Mouse (Mus musculus) hindbrain, postnatal 0 days (tissue): ENCODE measurements at regions not wholly inside any gene's neighbourhood (a gene's known extent, or its start where the extent isn't known, plus 50 kb on each side); places are given as distances from the start of the nearest gene placed in this dataset.

ENCODE experiments used
- ATAC-seq: fragments of 200-750 bp; cut with Nextera tagmentation; 2 replicates; pipeline ENCODE4 v1.8.0; 2017; ENCODE audit warnings: mild to moderate bottlenecking, moderate TSS enrichment, moderate library complexity
- DNase-seq: peaks from one replicate; pipeline ENCODE4 v3.0.0-alpha.2; 2015; ENCODE audit warnings: low spot score
- H3K27ac ChIP-seq: fragments of 300-500 bp; sonication (generic); 2 replicates; pipeline ENCODE4 v1.5.1; 2014; ENCODE audit warnings: mild to moderate bottlenecking
- H3K27me3 ChIP-seq: fragments of 300-500 bp; sonication (generic); 2 replicates; pipeline ENCODE4 v1.6.1; 2014; ENCODE audit warnings: low read length, mixed read lengths; ENCODE audit not compliant: insufficient read depth
- H3K36me3 ChIP-seq: fragments of 300-500 bp; sonication (generic); 2 replicates; pipeline ENCODE4 v1.6.1; 2014; ENCODE audit warnings: low read length, mixed read lengths; ENCODE audit not compliant: insufficient read depth
- H3K4me1 ChIP-seq: fragments of 300-500 bp; sonication (generic); 2 replicates; pipeline ENCODE4 v1.6.1; 2014; ENCODE audit warnings: antibody characterized with exemption, low read length, mixed read lengths; ENCODE audit not compliant: insufficient read depth
- H3K4me2 ChIP-seq: fragments of 300-500 bp; sonication (generic); 2 replicates; pipeline ENCODE4 v1.6.1; 2014; ENCODE audit warnings: low read depth, mild to moderate bottlenecking, low read length, moderate library complexity, mixed read lengths
- H3K4me3 ChIP-seq: fragments of 300-500 bp; sonication (generic); 2 replicates; pipeline ENCODE4 v1.5.1; 2014; ENCODE audit warnings: low read length
- H3K9ac ChIP-seq: fragments of 300-500 bp; sonication (generic); replicated peaks from 2 replicates; pipeline ENCODE4 v1.6.1; 2014; ENCODE audit warnings: mild to moderate bottlenecking, low read length, moderate library complexity, mixed read lengths
- H3K9me3 ChIP-seq: fragments of 300-500 bp; sonication (generic); 2 replicates; pipeline ENCODE4 v1.6.1; 2016; ENCODE audit warnings: low read length, mixed read lengths
- CTCF ChIP-seq: IDR thresholded peaks from 2 replicates; pipeline ENCODE4 v1.5.1; 2016; ENCODE audit warnings: antibody characterized with exemption, control low read depth, low read depth
- WGBS: fragments of 180-500 bp; shearing (Covaris S2); extraction: QIAGEN DNeasy Blood & Tissue Kit; methylation state at CpG from one replicate; pipeline ENCODE4 v1.1.7; 2014; 5-methylcytosine and 5-hydroxymethylcytosine counted together

DNA sequence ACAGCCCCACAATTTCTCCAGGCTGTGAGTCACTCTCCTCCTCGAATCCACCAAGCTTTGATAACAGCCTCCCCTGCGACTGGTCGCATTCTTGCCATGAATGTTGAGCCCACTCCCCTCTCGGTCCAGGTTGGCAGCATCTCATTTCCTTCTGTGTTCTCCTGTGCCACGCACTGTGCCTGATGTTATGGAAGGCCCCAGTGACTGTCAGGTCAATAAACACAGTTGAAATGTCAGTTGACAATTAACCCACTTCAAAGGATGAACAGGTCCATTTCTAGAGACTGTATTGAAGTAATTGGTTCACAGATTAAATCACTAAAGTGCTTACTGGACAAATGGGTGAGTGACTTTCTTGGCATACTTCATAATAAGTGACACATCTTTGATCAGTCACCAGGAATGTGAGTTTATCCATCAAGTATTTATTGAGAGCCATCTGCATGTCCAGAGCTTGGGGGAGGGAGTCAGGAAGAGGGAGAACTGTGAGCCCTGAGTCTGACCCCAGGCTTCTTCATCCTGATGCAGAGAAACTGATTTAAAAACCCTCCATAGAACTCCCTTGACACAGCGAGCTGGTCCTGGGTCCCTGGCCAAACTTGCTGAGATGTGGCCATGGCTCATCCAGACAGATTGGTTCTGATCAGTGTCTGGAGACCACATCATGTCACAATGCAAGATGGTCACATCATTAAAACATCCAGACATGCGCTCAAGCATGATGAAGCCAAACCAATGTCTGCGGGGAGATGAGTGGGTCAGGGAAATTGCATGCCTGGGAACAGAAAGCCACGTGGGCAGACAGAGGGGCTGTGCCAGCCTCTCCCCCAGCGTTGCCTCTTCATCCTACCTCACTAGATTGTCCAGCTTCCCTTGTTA, 560.7 kb downstream of the Bnc2 start:
- Histone ChIP-seq H3K36me3 (no peaks in the 10 kb centered on the region), H3K27me3 (no peaks in the 10 kb centered on the region), H3K27ac (no peak overlapping the region), H3K9me3 (no peaks in the 10 kb centered on the region), H3K4me2 (no peak overlapping the region), H3K4me3 (no peak overlapping the region), H3K4me1 (no peaks in the 10 kb centered on the region), H3K9ac (no peak overlapping the region)
- ATAC-seq (no peak), DNase-seq (no peak)
- WGBS, result 67% methylated on average over 10 of the region's 10 CpGs
- TF ChIP-seq CTCF, result no peak

DNA sequence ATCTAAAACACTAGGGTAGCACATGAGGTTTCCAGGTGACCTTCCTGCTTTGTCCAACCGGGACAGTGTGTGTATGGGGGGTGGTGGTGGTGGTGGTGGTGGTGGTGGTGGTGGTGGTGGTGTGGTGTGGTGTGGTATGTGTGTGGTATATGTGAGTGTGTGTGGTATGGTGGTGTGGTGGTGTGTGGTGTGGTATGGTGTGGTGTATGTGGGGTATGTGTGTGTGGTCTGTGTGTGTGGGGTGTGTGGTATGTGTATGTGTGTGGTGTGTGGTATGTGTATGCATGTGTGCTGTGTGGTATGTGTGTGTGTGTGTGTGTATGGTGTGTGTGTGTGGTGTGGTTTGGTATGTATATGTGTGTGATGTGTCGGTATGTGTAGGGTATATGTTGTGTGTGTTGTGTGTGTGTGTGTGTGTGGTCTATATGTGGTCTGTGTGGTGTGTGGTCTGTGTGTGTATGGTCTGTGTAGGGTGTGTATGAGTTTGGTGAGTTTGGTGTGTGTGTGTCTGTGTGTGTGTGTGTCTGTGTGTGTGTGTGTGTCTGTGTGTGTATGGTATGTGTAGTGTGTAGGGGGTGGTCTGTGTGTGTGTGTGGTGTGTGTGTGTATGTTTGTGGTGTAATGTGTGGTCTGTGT, 556.7 kb downstream of the Bnc2 start:
- no peak for DNase-seq
- Histone ChIP-seq H3K27ac (no peak overlapping the region), H3K4me2 (no peak overlapping the region), H3K27me3 (no peaks in the 10 kb centered on the region), H3K9me3 (no peaks in the 10 kb centered on the region), H3K9ac (no peak overlapping the region), H3K36me3 (no peaks in the 10 kb centered on the region), H3K4me3 (no peak overlapping the region), H3K4me1 (no peaks in the 10 kb centered on the region)
- no peak for ATAC-seq
- no peak for TF ChIP-seq CTCF
- WGBS, result 89% methylated on average over 2 of the region's 2 CpGs

DNA sequence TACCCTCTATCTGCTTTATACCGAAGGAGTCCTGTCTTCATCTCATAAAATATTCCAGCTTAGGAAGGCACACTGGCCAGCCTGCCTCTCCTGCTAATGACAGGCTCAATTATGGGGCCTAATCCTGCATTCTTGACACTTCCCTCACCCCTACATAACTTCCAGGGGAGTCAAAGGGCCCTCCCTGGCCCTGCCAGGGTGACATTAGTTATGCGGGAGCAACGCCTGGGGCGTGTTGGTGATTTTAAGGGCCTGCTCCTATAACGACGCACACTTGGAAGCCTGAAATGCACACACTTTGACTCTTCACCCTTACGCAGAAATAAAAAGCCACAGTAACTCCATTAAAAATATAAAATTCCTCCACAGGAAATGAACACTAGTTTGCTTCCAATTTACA, 555.5 kb downstream of the Bnc2 start:
- Histone ChIP-seq H3K9ac (no peak overlapping the region), H3K27me3 (no peaks in the 10 kb centered on the region), H3K4me2 (no peak overlapping the region), H3K27ac (no peak overlapping the region), H3K9me3 (no peaks in the 10 kb centered on the region), H3K36me3 (no peaks in the 10 kb centered on the region), H3K4me1 (no peaks in the 10 kb centered on the region), H3K4me3 (no peak overlapping the region)
- TF ChIP-seq CTCF, result no peak
- 42% methylated on average over 7 of the region's 7 CpGs for WGBS
- DNase-seq, result no peak
- no peak for ATAC-seq

DNA sequence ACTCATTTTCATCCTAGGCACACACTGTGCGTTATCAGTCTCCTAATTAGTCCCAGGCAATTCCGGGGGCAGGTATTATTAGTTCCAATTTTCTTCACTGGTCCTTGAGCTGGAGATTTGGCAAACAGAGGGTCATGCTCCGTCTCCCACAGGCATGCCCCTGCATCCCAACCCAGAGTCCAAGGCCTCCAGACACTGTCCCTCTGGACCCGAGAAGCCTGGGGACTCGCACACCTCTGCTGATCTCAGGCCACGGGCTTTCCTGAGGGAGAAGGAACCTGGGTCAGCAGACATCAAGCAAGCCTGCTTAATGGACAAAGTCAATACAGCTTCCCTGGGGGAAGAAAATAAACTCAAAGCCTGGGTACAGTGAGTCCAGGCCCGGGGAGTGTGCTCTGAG, 554.7 kb downstream of the Bnc2 start:
- Histone ChIP-seq H3K4me2 (no peak overlapping the region), H3K9me3 (no peaks in the 10 kb centered on the region), H3K4me1 (no peaks in the 10 kb centered on the region), H3K4me3 (no peak overlapping the region), H3K36me3 (no peaks in the 10 kb centered on the region), H3K27me3 (no peaks in the 10 kb centered on the region), H3K27ac (no peak overlapping the region), H3K9ac (no peak overlapping the region)
- TF ChIP-seq CTCF, result no peak
- 60% methylated on average over 7 of the region's 7 CpGs for WGBS
- no peak for ATAC-seq
- no peak for DNase-seq

DNA sequence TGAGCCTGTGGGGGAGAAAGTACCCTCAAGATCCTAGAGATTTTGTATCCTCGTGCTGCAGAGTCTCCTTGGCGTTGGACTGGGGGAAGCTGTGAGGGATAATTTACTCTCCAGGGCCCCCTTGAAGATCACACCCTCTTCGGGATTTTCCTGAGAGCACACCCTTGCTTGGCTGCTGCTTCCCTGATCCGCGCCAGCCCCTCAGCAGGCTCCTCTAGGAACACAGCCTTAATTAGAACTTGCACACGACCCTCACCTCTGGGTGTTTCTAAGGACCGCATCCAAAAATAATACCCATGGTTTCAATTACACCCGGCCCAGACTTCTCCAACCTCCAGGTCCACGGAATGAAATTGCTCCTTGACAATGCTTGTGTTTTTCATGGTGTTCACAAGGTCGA, 553.6 kb downstream of the Bnc2 start:
- ATAC-seq (no peak), DNase-seq (no peak)
- Histone ChIP-seq H3K4me3 (no peak overlapping the region), H3K27me3 (no peaks in the 10 kb centered on the region), H3K4me2 (no peak overlapping the region), H3K27ac (no peak overlapping the region), H3K9ac (no peak overlapping the region), H3K4me1 (no peaks in the 10 kb centered on the region), H3K9me3 (no peaks in the 10 kb centered on the region), H3K36me3 (no peaks in the 10 kb centered on the region)
- 59% methylated on average over 10 of the region's 10 CpGs for WGBS
- no peak for TF ChIP-seq CTCF

DNA sequence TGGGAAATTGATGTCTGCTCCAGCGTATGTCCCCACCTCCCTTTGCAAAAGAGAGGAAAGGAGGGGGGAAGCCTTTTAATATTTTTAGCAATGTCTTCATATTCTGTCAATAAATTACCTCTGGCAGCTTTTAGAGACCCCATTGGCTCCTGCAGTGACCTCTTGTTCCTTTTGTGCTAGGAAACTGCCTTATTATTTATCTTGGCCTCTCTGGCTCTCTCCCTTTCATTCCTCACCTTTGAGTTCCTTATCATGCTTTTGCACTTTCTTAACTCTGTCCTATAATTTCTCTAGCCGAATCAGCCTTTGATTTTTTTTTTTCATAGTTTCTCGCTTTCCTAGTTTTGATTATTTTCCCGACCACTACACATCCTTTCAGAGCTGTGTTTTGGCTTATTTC, 548.7 kb downstream of the Bnc2 start:
- Histone ChIP-seq H3K4me1 (no peaks in the 10 kb centered on the region), H3K36me3 (no peaks in the 10 kb centered on the region), H3K4me2 (no peak overlapping the region), H3K9me3 (no peaks in the 10 kb centered on the region), H3K27ac (no peak overlapping the region), H3K9ac (no peak overlapping the region), H3K27me3 (no peaks in the 10 kb centered on the region), H3K4me3 (no peak overlapping the region)
- ATAC-seq, result no peak
- 51% methylated on average over 4 of the region's 4 CpGs for WGBS
- DNase-seq, result no peak
- TF ChIP-seq CTCF, result no peak

DNA sequence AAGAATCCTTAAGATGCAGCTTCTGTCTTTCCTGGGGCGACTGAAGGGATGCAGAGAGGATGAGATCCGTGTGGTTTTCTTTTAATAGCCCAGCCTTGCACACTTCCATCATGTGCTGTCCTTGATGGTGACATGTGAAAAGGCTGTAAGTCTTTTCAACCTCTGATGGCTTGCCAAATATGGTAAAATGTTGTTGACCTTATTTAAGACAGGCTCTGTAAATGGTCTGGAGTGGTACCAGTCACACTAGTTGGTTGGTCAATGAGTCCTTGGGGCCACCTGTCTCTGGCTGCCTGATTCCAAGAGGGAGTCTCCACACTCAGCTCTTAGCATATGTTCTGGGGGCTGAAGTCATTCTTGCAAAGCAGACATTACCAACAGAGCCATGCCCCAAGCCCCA, 547.7 kb downstream of the Bnc2 start:
- Histone ChIP-seq H3K36me3 (no peaks in the 10 kb centered on the region), H3K27ac (no peak overlapping the region), H3K9ac (no peak overlapping the region), H3K4me2 (no peak overlapping the region), H3K4me3 (no peak overlapping the region), H3K27me3 (no peaks in the 10 kb centered on the region), H3K4me1 (no peaks in the 10 kb centered on the region), H3K9me3 (no peaks in the 10 kb centered on the region)
- no peak for ATAC-seq
- DNase-seq, result no peak
- WGBS, result 60% methylated on average over 2 of the region's 2 CpGs
- no peak for TF ChIP-seq CTCF
